Mouse (Mus musculus) myocyte (in vitro differentiated cells): ENCODE results near the gene Cog5. TPM values are rescaled to one million over a fixed set of nuclear protein-coding genes. Genes with fewer than 3 reads are reported as not detected.

Experiments
- H3K27me3 ChIP-seq: one replicate; pipeline ENCODE4 v1.6.1; 2011; ENCODE audit not compliant: control insufficient read depth, insufficient read depth, insufficient read length
- H3K36me3 ChIP-seq: one replicate; pipeline ENCODE4 v1.6.1; 2011; ENCODE audit not compliant: control insufficient read depth, insufficient read depth
- H3K4me2 ChIP-seq: one replicate; pipeline ENCODE4 v1.6.1; 2011; ENCODE audit warnings: low read depth, control low read depth
- H3K4me3 ChIP-seq: one replicate; pipeline ENCODE4 v1.5.1; 2011; ENCODE audit warnings: mild to moderate bottlenecking, control low read depth, moderate library complexity
- H3K79me2 ChIP-seq: one replicate; pipeline ENCODE4 v1.6.1; 2011; ENCODE audit not compliant: control insufficient read depth, insufficient read depth
- H3ac ChIP-seq: one replicate; pipeline ENCODE4 v1.6.1; 2011; ENCODE audit not compliant: control insufficient read depth, insufficient read length
- CEBPB ChIP-seq: IDR thresholded peaks from 2 replicates; pipeline ENCODE4 v1.6.1; 2011; ENCODE audit warnings: mild to moderate bottlenecking, moderate library complexity; ENCODE audit not compliant: poor library complexity, insufficient read depth, severe bottlenecking
- E2F4 ChIP-seq: IDR thresholded peaks from one replicate; pipeline ENCODE4 v1.6.1; 2011; ENCODE audit warnings: mild to moderate bottlenecking, control low read depth, moderate library complexity; ENCODE audit not compliant: insufficient read depth
- MAX ChIP-seq: IDR thresholded peaks from one replicate; pipeline ENCODE4 v1.6.1; 2011; ENCODE audit warnings: low read depth, mild to moderate bottlenecking, control low read depth
- MYOD1 ChIP-seq, 3 experiments: IDR thresholded peaks; one replicate each; pipeline ENCODE4 v1.6.1; 2011; ENCODE audit warnings: control low read depth in 2 of 3, low read depth in 2 of 3, mild to moderate bottlenecking in 2 of 3, moderate library complexity in 1 of 3; ENCODE audit not compliant: insufficient read length in 2 of 3, control insufficient read depth in 1 of 3
- MYOG ChIP-seq, 3 experiments: IDR thresholded peaks; one replicate each; pipeline ENCODE4 v1.6.1; 2011; ENCODE audit warnings: control low read depth in 2 of 3, low read depth in 2 of 3, mild to moderate bottlenecking in 2 of 3; ENCODE audit not compliant: insufficient read length in 2 of 3, control insufficient read depth in 1 of 3, insufficient read depth in 1 of 3
- POLR2A ChIP-seq: IDR thresholded peaks from one replicate; pipeline ENCODE4 v1.6.1; 2011; ENCODE audit warnings: low read depth, mild to moderate bottlenecking, control low read depth, moderate library complexity; ENCODE audit not compliant: insufficient read length
- POLR2AphosphoS2 ChIP-seq: IDR thresholded peaks from one replicate; pipeline ENCODE4 v1.6.1; 2011; ENCODE audit warnings: low read depth, control low read depth; ENCODE audit not compliant: insufficient read length
- REST ChIP-seq: IDR thresholded peaks from one replicate; pipeline ENCODE4 v1.6.1; 2011; ENCODE audit warnings: mild to moderate bottlenecking, control low read depth, moderate library complexity; ENCODE audit not compliant: insufficient read depth, insufficient read length
- SRF ChIP-seq: IDR thresholded peaks from one replicate; pipeline ENCODE4 v1.6.1; 2011; ENCODE audit warnings: low read depth; ENCODE audit not compliant: control insufficient read depth, insufficient read length
- TCF12 ChIP-seq: IDR thresholded peaks from one replicate; pipeline ENCODE4 v1.6.1; 2011; ENCODE audit warnings: mild to moderate bottlenecking, control low read depth; ENCODE audit not compliant: poor library complexity, insufficient read depth, severe bottlenecking
- TCF3 ChIP-seq: IDR thresholded peaks from one replicate; pipeline ENCODE4 v1.6.1; 2011; ENCODE audit warnings: low read depth, control low read depth; ENCODE audit not compliant: insufficient read length
- USF1 ChIP-seq: IDR thresholded peaks from one replicate; pipeline ENCODE4 v1.6.1; 2011; ENCODE audit warnings: low read depth, mild to moderate bottlenecking, control low read depth, moderate library complexity
- polyA plus RNA-seq: library from polyadenylated mRNA; unstranded; fragments of >200 nt; fragmentation: generic; extraction: Trizol; gene quantifications from one replicate; pipeline ENCODE4 v1.2.1, GENCODE M21; 2012; ENCODE audit warnings: missing spikeins

Gene Cog5
- polyA plus RNA-seq, 1 experiment: 10.2 TPM

DNA sequence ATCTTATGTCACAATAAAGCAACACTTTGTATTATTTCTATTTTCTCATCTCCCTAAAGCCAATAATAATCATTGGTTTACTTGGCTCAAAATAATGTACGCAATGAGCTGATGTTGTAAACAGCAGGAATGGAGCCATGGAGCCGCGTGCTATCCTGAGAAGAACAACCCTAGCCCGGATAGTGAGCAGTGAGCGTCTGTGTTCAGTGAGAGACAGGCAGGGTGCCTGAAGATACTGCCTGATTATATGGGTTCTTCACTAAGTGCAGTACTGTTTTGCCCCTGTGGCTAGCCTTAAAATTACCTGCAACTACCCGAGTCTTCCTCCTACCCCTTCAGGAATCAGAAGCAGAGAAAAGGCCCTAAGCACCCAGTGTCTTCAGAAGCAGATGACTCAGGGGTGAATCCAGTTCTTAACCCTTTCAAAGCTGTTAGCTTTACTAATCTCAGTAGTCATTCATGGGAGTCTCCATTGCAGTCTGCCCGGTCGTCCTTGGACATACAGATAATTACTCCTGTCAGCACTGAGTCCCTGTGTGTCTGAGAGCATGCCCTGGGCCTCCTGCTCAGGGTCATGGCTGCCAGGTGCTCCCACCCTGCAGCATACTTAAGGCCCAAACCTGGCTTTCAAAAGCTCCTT lies 240.5 kb downstream of the Cog5 start:
- H3K4me3 ChIP-seq: no peak overlapping the region
- TF ChIP-seq TCF3 (no peak), POLR2AphosphoS2 (no peak), POLR2A (no peak), E2F4 (no peak), MAX (no peak), TCF12 (no peak), MYOD1 (IDR thresholded peaks at IDR 0.05; ENCODE audit: control insufficient read depth in 1 of 3, insufficient read length in 2 of 3, low read depth in 2 of 3) (no peak), CEBPB (no peak), USF1 (no peak), REST (no peak), MYOG (IDR thresholded peaks at IDR 0.05; ENCODE audit: control insufficient read depth in 1 of 3, insufficient read depth in 1 of 3, insufficient read length in 2 of 3, low read depth in 2 of 3) (no peak), SRF (no peak)
- no peaks in the 10 kb centered on the region for H3K79me2 ChIP-seq
- no peak overlapping the region for H3ac ChIP-seq
- no peaks in the 10 kb centered on the region for H3K27me3 ChIP-seq
- H3K4me2 ChIP-seq: no peak overlapping the region
- H3K36me3 ChIP-seq: peaks cover 1% of the 10 kb centered on the region

DNA sequence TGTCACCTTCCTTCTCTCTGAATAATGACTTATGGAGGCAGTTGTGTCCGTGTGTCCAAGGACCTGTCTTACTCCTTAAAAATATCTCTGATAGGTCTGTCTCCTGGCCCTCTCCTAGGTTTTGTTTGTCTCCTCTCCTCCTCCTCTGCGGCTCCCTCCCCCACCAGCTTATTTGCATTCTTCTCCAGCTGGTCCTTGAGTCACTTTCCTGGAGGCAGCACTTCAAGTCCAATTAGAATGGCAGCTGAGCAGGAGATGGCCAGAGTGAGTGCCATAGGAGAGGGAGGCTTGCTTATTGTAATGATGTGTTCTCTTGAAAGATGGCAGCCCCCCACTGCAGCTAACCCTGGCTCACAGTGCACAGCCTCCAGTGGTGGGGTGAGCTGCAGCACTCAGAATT lies 241.2 kb downstream of the Cog5 start:
- H3K36me3 ChIP-seq: no peaks in the 10 kb centered on the region
- TF ChIP-seq MAX (no peak), CEBPB (no peak), TCF3 (no peak), REST (no peak), MYOD1 (IDR thresholded peaks at IDR 0.05; ENCODE audit: control insufficient read depth in 1 of 3, insufficient read length in 2 of 3, low read depth in 2 of 3) (no peak), POLR2A (no peak), SRF (no peak), E2F4 (no peak), MYOG (IDR thresholded peaks at IDR 0.05; ENCODE audit: control insufficient read depth in 1 of 3, insufficient read depth in 1 of 3, insufficient read length in 2 of 3, low read depth in 2 of 3) (no peak), USF1 (no peak), POLR2AphosphoS2 (no peak), TCF12 (no peak)
- no peaks in the 10 kb centered on the region for H3K79me2 ChIP-seq
- H3K4me2 ChIP-seq: no peak overlapping the region
- no peak overlapping the region for H3K4me3 ChIP-seq
- H3K27me3 ChIP-seq: no peaks in the 10 kb centered on the region
- no peak overlapping the region for H3ac ChIP-seq

DNA sequence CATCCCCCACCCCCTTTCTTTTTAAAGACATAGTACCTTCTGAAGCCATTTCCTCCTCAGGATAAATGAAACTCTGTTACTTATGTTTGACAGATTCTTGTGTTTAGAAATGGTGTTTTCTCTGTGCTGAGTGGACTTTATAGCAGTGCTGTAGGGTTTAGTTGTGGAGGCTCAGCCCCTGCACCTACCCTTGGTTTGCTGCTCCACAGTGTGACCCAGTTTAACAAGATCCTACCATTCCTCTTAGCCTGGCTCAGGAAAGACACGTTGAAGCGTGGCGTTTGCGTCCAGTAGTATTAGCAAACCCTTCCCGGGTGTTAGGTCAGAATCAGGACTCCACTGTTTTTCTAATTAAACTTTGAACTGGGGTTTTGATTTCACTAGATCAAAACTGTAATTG lies 241.6 kb downstream of the Cog5 start:
- Histone ChIP-seq H3K4me2 (no peak overlapping the region), H3K4me3 (no peak overlapping the region), H3K27me3 (no peaks in the 10 kb centered on the region), H3K36me3 (no peaks in the 10 kb centered on the region), H3K79me2 (no peaks in the 10 kb centered on the region), H3ac (no peak overlapping the region)
- TF ChIP-seq CEBPB (no peak), USF1 (no peak), SRF (no peak), MYOG (IDR thresholded peaks at IDR 0.05; ENCODE audit: control insufficient read depth in 1 of 3, insufficient read depth in 1 of 3, insufficient read length in 2 of 3, low read depth in 2 of 3) (no peak), POLR2AphosphoS2 (no peak), MYOD1 (IDR thresholded peaks at IDR 0.05; ENCODE audit: control insufficient read depth in 1 of 3, insufficient read length in 2 of 3, low read depth in 2 of 3) (no peak), TCF3 (no peak)

DNA sequence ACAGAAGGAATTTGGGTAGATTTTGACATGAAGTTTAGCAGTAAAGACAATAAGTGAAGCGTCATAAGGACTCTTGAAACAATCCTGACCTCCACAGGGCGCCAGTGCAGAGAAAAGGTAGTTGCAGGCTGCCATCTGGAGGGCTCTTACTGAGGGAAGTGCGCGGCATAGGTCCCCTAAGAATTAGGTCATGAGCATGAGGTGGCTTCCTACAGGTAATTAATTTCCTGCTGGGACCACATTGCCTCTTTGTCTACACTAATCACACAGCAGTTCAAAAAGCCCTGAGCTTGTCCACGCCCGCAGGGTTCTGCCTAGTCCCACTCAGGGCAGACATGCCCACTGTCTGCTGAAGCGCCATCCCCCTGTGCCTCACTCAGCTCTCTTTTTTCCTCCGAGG lies 242.3 kb downstream of the Cog5 start:
- TF ChIP-seq POLR2A (no peak), SRF (no peak), REST (no peak), E2F4 (no peak)
- Histone ChIP-seq H3K36me3 (no peaks in the 10 kb centered on the region), H3K27me3 (no peaks in the 10 kb centered on the region), H3K4me3 (no peak overlapping the region), H3K4me2 (no peak overlapping the region), H3ac (no peak overlapping the region), H3K79me2 (no peaks in the 10 kb centered on the region)

DNA sequence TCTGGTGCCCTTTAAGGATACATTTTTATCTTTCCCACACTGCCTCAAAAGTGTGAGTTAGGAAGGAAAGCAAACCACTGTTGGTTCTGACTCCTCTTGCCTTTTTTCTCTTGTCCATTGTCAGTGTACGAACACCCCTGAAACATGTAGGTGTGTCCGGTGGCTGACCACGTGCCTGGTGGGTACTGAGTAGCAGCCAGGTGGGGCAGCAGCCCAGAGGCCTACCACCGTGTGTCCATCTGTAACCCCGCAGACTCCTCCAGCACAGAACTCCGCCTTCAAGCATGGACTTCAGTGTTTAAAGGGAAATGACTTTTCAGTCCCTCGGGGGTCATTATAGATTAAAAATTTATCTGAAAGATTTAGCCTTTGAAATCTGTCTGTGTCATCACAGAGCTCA lies 242.8 kb downstream of the Cog5 start:
- Histone ChIP-seq H3K27me3 (no peaks in the 10 kb centered on the region), H3K4me2 (no peak overlapping the region)
- TF ChIP-seq MYOG (IDR thresholded peaks at IDR 0.05; ENCODE audit: control insufficient read depth in 1 of 3, insufficient read depth in 1 of 3, insufficient read length in 2 of 3, low read depth in 2 of 3) (no peak), POLR2A (no peak), SRF (no peak), POLR2AphosphoS2 (no peak), MYOD1 (IDR thresholded peaks at IDR 0.05; ENCODE audit: control insufficient read depth in 1 of 3, insufficient read length in 2 of 3, low read depth in 2 of 3) (no peak), CEBPB (no peak), E2F4 (no peak), USF1 (no peak), MAX (no peak), TCF3 (no peak), REST (no peak)

More for the DNA sequence above, 242.8 kb downstream of the Cog5 start:
- H3K4me3 ChIP-seq: no peak overlapping the region
- no peak overlapping the region for H3ac ChIP-seq
- H3K36me3 ChIP-seq: no peaks in the 10 kb centered on the region
- no peaks in the 10 kb centered on the region for H3K79me2 ChIP-seq
